Mouse (Mus musculus) bone marrow macrophage, adult 2 months (primary cell): ENCODE measurements at regions not wholly inside any gene's neighbourhood (a gene's known extent, or its start where the extent isn't known, plus 50 kb on each side); places are given as distances from the start of the nearest gene placed in this dataset.

Experiments
- CTCF ChIP-seq: IDR thresholded peaks from 2 replicates; pipeline ENCODE4 v1.5.1; 2012; ENCODE audit warnings: low read depth, mild to moderate bottlenecking, low read length, moderate library complexity
- POLR2A ChIP-seq: IDR thresholded peaks from 2 replicates; pipeline ENCODE4 v1.6.1; 2012; ENCODE audit warnings: mild to moderate bottlenecking, low read depth, low read length, borderline replicate concordance

- no peak for TF ChIP-seq CTCF
- TF ChIP-seq POLR2A, result no peak
These were observed 69.1 kb upstream of the Pja1 start for GRCm38 (mm10) chrX:99540087-99540576.
